ENCODE assay signal across 20 mouse cellular contexts in genomic region chr16:14070471-14071169, GRCm38 (mm10).
"Had no signal": no experiment of that assay in that cellular context is flagged by ENCODE, and none has a peak within 500 bp of the region (broad histone marks: within the 10 kb centered on the region; RNA-seq: fewer than 3 reads in every experiment).

No protein-coding gene starts in this region.

- DNase-seq: kidney, adult 18-20 months; kidney, adult 9 months; kidney, postnatal 14 days; kidney, postnatal 4 days; liver, embryonic 13.5 days; lung, adult 2 months; lung, postnatal 36 days; retina, postnatal 1 day; right cerebral cortex, postnatal 25 days; spleen, adult 18-20 months; thymus, postnatal 25 days had no signal

- H3K9me3 ChIP-seq: liver, embryonic 13.5 days; megakaryocyte, embryonic 14.5 days; midbrain, embryonic 10.5 days; midbrain, embryonic 13.5 days; neural tube, embryonic 13.5 days; stomach, embryonic 15.5 days had no signal

- H3K27me3 ChIP-seq: liver, embryonic 13.5 days; midbrain, embryonic 13.5 days; neural tube, embryonic 13.5 days; stomach, embryonic 15.5 days had no signal

- H3K27ac ChIP-seq: liver, embryonic 13.5 days; midbrain, embryonic 10.5 days; midbrain, embryonic 13.5 days; neural tube, embryonic 13.5 days; stomach, embryonic 15.5 days had no signal

- H3K4me3 ChIP-seq: liver, embryonic 13.5 days; megakaryocyte, embryonic 14.5 days; midbrain, embryonic 10.5 days; midbrain, embryonic 13.5 days; myocyte; neural tube, embryonic 13.5 days; stomach, embryonic 15.5 days had no signal

- ATAC-seq: intestine, embryonic 16.5 days; lung, postnatal 0 days; midbrain, embryonic 13.5 days; midbrain, embryonic 16.5 days had no signal

- H3K36me3 ChIP-seq: liver, embryonic 13.5 days; midbrain, embryonic 10.5 days; stomach, embryonic 15.5 days had no signal

- H3K4me2 ChIP-seq: liver, embryonic 13.5 days; midbrain, embryonic 13.5 days; neural tube, embryonic 13.5 days; stomach, embryonic 15.5 days had no signal

- H3K9ac ChIP-seq: liver, embryonic 13.5 days; midbrain, embryonic 13.5 days; neural tube, embryonic 13.5 days; stomach, embryonic 15.5 days had no signal

- H3K4me1 ChIP-seq: liver, embryonic 13.5 days; midbrain, embryonic 10.5 days; neural tube, embryonic 13.5 days; stomach, embryonic 15.5 days had no signal
